Mouse (Mus musculus) hindbrain, embryonic 14.5 days (tissue): Measurements from ENCODE around the gene Plxnb1. TPM values are rescaled to one million over a fixed set of nuclear protein-coding genes. Genes with fewer than 3 reads are reported as not detected.

Experiments
- ATAC-seq: fragments of 200-750 bp; cut with Nextera tagmentation; 2 replicates; pipeline ENCODE4 v1.8.0; 2017; ENCODE audit warnings: moderate number of reproducible peaks, mild to moderate bottlenecking, moderate TSS enrichment, moderate library complexity; ENCODE audit not compliant: low FRiP score
- DNase-seq: peaks from one replicate; pipeline ENCODE4 v3.0.0-alpha.2; 2015; ENCODE audit warnings: low spot score
- H3K27ac ChIP-seq: fragments of 300-500 bp; sonication (generic); 2 replicates; pipeline ENCODE4 v1.5.1; 2014; ENCODE audit warnings: mild to moderate bottlenecking, moderate library complexity
- H3K27me3 ChIP-seq: fragments of 300-500 bp; sonication (generic); 2 replicates; pipeline ENCODE4 v1.6.1; 2014; ENCODE audit warnings: mild to moderate bottlenecking, low read length, mixed read lengths; ENCODE audit not compliant: control insufficient read depth, insufficient read depth
- H3K36me3 ChIP-seq: fragments of 300-500 bp; sonication (generic); replicated peaks from 2 replicates; pipeline ENCODE4 v1.6.1; 2014; ENCODE audit not compliant: control insufficient read depth, insufficient read depth
- H3K4me1 ChIP-seq: fragments of 300-500 bp; sonication (generic); replicated peaks from 2 replicates; pipeline ENCODE4 v1.6.1; 2014; ENCODE audit warnings: antibody characterized with exemption, low read length, mixed read lengths; ENCODE audit not compliant: control insufficient read depth, insufficient read depth
- H3K4me2 ChIP-seq: fragments of 300-500 bp; sonication (generic); replicated peaks from 2 replicates; pipeline ENCODE4 v1.6.1; 2014; ENCODE audit warnings: mild to moderate bottlenecking, moderate library complexity
- H3K4me3 ChIP-seq: fragments of 300-500 bp; sonication (generic); replicated peaks from 2 replicates; pipeline ENCODE4 v1.5.1; 2014; ENCODE audit warnings: mild to moderate bottlenecking, low read length
- H3K9ac ChIP-seq: fragments of 300-500 bp; sonication (generic); 2 replicates; pipeline ENCODE4 v1.6.1; 2014
- H3K9me3 ChIP-seq: fragments of 300-500 bp; sonication (generic); 2 replicates; pipeline ENCODE4 v1.6.1; 2016; ENCODE audit warnings: low read length; ENCODE audit not compliant: control insufficient read depth
- WGBS: fragments of 180-500 bp; shearing (Covaris S2); extraction: QIAGEN DNeasy Blood & Tissue Kit; methylation state at CpG from one replicate; pipeline ENCODE4 v1.1.7; 2014; 5-methylcytosine and 5-hydroxymethylcytosine counted together
- polyA plus RNA-seq: library from polyadenylated mRNA; unstranded; fragments of >200 nt; fragmentation: Nextera tagmentation; extraction: Ambion mirVana; gene quantifications from 2 replicates; pipeline ENCODE4 v1.2.1, GENCODE M21; 2014

Gene Plxnb1
- polyA plus RNA-seq, 1 experiment from 2014 or later, result 16.6 TPM

DNA sequence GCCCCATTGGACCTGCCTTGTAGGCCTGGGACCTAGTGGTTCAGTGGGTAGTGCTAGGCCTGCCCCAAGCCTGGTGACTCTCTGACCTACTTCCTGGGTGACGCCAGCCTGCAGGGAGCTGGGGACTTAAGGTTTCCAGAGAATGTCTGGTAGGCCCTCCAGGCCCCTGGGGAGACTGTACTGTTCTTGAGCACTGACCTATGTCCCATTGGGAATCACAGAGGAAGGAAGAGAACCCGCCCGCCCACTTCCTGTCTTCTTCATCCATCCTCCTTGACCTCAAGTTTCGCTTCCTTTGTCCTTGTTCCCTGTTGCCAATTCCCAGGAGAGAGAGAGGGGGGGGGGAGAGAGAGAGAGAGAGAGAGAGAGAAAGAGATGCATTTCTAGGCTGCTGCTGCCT is 22.9 kb downstream of the Plxnb1 start:
- H3K9ac ChIP-seq, result no peak overlapping the region
- H3K27me3 ChIP-seq, result no peaks in the 10 kb centered on the region
- H3K4me3 ChIP-seq, result no peak overlapping the region
- peaks cover 66% of the 10 kb centered on the region for H3K36me3 ChIP-seq
- WGBS, result 89% methylated on average over 4 of the region's 4 CpGs
- H3K4me1 ChIP-seq, result no peaks in the 10 kb centered on the region
- H3K27ac ChIP-seq, result no peak overlapping the region
- ATAC-seq (no peak), DNase-seq (no peak)
- H3K9me3 ChIP-seq, result no peaks in the 10 kb centered on the region
- H3K4me2 ChIP-seq, result no peak overlapping the region

GRCm38 (mm10) chr9:109119571-109119970 is 24.4 kb downstream of the Plxnb1 start:
- ATAC-seq (no peak), DNase-seq (no peak)
- H3K36me3 ChIP-seq, result peaks cover 52% of the 10 kb centered on the region
- H3K9ac ChIP-seq, result no peak overlapping the region
- H3K9me3 ChIP-seq, result no peaks in the 10 kb centered on the region
- no peaks in the 10 kb centered on the region for H3K4me1 ChIP-seq
- WGBS, result 95% methylated on average over 9 of the region's 9 CpGs
- no peak overlapping the region for H3K4me2 ChIP-seq
- no peak overlapping the region for H3K4me3 ChIP-seq
- no peaks in the 10 kb centered on the region for H3K27me3 ChIP-seq
- H3K27ac ChIP-seq, result no peak overlapping the region

GRCm38 (mm10) chr9:109120956-109121355 is 25.8 kb downstream of the Plxnb1 start:
- WGBS, result 90% methylated on average over 6 of the region's 6 CpGs
- ATAC-seq (no peak), DNase-seq (no peak)
- Histone ChIP-seq H3K36me3 (peaks cover 38% of the 10 kb centered on the region), H3K4me1 (no peaks in the 10 kb centered on the region), H3K27me3 (no peaks in the 10 kb centered on the region), H3K9ac (no peak overlapping the region), H3K4me3 (no peak overlapping the region), H3K27ac (no peak overlapping the region), H3K9me3 (no peaks in the 10 kb centered on the region), H3K4me2 (no peak overlapping the region)

DNA sequence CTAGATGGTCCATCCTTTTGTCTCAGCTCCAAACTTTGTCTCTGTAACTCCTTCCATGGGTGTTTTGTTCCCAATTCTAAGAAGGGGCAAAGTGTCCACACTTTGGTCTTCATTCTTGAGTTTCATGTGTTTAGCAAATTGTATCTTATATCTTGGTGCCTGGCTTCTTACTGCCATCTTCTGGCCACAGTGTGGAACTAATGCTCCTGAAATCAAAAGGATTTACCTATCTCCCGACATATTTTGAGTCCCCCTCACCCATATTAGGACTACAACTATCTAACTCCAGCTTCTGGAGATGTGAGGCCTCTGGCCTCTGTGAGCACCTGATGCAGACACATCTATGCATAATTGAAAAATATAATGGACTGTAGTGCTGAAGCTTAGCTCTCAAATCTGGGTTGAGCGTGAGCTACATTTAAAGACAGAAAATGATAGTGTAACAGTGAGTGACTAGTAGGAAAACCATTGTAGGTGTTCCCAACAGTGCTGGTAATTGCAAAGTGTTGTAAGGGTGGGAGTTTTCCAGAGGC is 27.4 kb downstream of the Plxnb1 start:
- Histone ChIP-seq H3K4me2 (no peak overlapping the region), H3K9me3 (no peaks in the 10 kb centered on the region), H3K36me3 (peaks cover 21% of the 10 kb centered on the region), H3K27ac (no peak overlapping the region), H3K9ac (no peak overlapping the region), H3K4me1 (no peaks in the 10 kb centered on the region), H3K27me3 (no peaks in the 10 kb centered on the region), H3K4me3 (no peak overlapping the region)
- DNase-seq, result peak; percentile 65
- no peak for ATAC-seq
- 48% methylated on average over 2 of the region's 2 CpGs for WGBS

DNA sequence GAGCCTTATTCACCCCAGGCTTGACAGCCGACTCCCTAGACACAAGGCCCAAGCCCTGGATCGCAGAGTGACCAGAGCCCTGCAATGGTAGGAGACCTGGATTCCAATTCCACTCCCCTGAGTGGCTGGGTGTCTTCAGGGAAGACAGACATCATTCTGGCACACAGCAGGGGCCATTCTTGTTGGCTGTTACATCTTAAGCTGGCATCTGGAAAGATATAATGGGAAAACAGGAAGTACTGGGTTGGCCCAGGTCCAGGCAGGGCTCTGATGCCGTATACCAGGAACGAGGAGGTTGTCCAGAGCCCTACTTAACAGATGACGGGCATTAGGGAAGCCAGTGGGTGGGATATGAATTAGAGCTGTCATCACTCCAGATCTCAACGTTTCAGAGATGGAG is 28.1 kb downstream of the Plxnb1 start:
- no peak overlapping the region for H3K9ac ChIP-seq
- H3K4me2 ChIP-seq, result no peak overlapping the region
- peaks cover 15% of the 10 kb centered on the region for H3K36me3 ChIP-seq
- H3K27ac ChIP-seq, result no peak overlapping the region
- ATAC-seq (peak; percentile 17; the same call in 1 of the 2 replicates), DNase-seq (no peak)
- WGBS, result 57% methylated on average over 6 of the region's 6 CpGs
- H3K4me3 ChIP-seq, result no peak overlapping the region
- no peaks in the 10 kb centered on the region for H3K9me3 ChIP-seq
- H3K4me1 ChIP-seq, result no peaks in the 10 kb centered on the region
- H3K27me3 ChIP-seq, result no peaks in the 10 kb centered on the region

GRCm38 (mm10) chr9:109124164-109124563 is 29.0 kb downstream of the Plxnb1 start:
- Histone ChIP-seq H3K9ac (no peak overlapping the region), H3K27ac (no peak overlapping the region)
- 89% methylated on average over 3 of the region's 3 CpGs for WGBS

DNA sequence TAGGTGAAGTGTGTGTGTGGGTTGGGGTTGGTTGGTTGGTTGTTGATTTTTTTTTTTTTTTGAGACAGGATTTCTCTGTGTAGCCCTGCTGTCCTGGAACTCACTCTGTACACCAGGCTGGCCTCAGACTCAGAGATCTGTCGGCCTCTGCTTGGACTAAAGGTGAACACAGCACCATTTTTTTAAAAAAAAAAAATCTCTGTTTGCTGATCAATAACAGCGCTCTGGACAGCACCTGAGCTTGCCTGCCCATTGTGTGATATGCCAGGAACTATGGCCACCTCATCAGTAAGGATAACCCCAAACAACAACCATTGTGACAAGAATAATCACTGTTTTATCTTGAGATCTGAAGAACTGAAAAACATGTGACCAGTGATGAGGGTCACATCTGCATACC is 29.9 kb downstream of the Plxnb1 start:
- H3K9ac ChIP-seq, result no peak overlapping the region
- no peak for DNase-seq
- no peak overlapping the region for H3K4me2 ChIP-seq
- WGBS, result 84% methylated on average over 2 of the region's 2 CpGs
- ATAC-seq, result no peak
- H3K27me3 ChIP-seq, result no peaks in the 10 kb centered on the region
- no peaks in the 10 kb centered on the region for H3K4me1 ChIP-seq
- H3K36me3 ChIP-seq, result no peaks in the 10 kb centered on the region
- no peak overlapping the region for H3K27ac ChIP-seq
- H3K9me3 ChIP-seq, result no peaks in the 10 kb centered on the region
- no peak overlapping the region for H3K4me3 ChIP-seq

More at GRCm38 (mm10) chr9:109124164-109124563, 29.0 kb downstream of the Plxnb1 start:
- no peaks in the 10 kb centered on the region for H3K27me3 ChIP-seq
- H3K4me1 ChIP-seq, result no peaks in the 10 kb centered on the region
- H3K9me3 ChIP-seq, result no peaks in the 10 kb centered on the region
- no peak for DNase-seq
- ATAC-seq, result 0 out of 2 replicates have a peak, but pooled peaks have one; percentile 3
- peaks cover 6% of the 10 kb centered on the region for H3K36me3 ChIP-seq
- no peak overlapping the region for H3K4me3 ChIP-seq
- no peak overlapping the region for H3K4me2 ChIP-seq

GRCm38 (mm10) chr9:109125481-109125880 is 30.3 kb downstream of the Plxnb1 start:
- H3K4me3 ChIP-seq, result no peak overlapping the region
- no peak overlapping the region for H3K9ac ChIP-seq
- ATAC-seq, result no peak
- H3K27me3 ChIP-seq, result no peaks in the 10 kb centered on the region
- no peaks in the 10 kb centered on the region for H3K9me3 ChIP-seq
- no peak overlapping the region for H3K27ac ChIP-seq
- WGBS, result 69% methylated on average over 3 of the region's 3 CpGs
- H3K36me3 ChIP-seq, result no peaks in the 10 kb centered on the region
- no peaks in the 10 kb centered on the region for H3K4me1 ChIP-seq
- H3K4me2 ChIP-seq, result no peak overlapping the region
- DNase-seq, result no peak

GRCm38 (mm10) chr9:109127076-109127475 is 31.9 kb downstream of the Plxnb1 start:
- no peak overlapping the region for H3K4me2 ChIP-seq
- H3K4me3 ChIP-seq, result no peak overlapping the region
- ATAC-seq (no peak), DNase-seq (no peak)
- H3K9me3 ChIP-seq, result no peaks in the 10 kb centered on the region
- H3K9ac ChIP-seq, result no peak overlapping the region
- H3K27me3 ChIP-seq, result no peaks in the 10 kb centered on the region
- no peak overlapping the region for H3K27ac ChIP-seq
- no peaks in the 10 kb centered on the region for H3K4me1 ChIP-seq
- 81% methylated on average over 4 of the region's 4 CpGs for WGBS
- H3K36me3 ChIP-seq, result no peaks in the 10 kb centered on the region

DNA sequence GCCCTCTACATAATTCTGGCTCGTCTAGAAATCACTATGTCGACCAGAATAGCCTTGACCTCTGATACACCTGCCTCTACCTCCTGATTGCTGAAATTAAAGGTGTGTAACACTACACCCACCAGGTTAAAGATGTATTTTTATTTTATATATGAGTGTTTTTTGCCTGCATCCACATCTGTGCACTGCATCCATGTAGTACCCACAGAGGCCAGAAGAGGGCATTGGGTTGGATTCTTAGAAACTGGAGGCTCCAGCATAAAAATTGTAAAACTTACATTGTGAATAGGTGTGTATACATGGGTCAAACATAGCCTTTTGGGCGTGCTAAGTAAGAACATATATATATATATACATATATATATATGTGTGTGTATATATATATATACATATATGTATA is 33.0 kb downstream of the Plxnb1 start:
- no peak overlapping the region for H3K27ac ChIP-seq
- no peaks in the 10 kb centered on the region for H3K4me1 ChIP-seq
- no peaks in the 10 kb centered on the region for H3K27me3 ChIP-seq
- ATAC-seq, result no peak
- H3K9ac ChIP-seq, result no peak overlapping the region
- peak; percentile 48 for DNase-seq
- H3K4me3 ChIP-seq, result no peak overlapping the region
- H3K9me3 ChIP-seq, result no peaks in the 10 kb centered on the region
- WGBS, result 63% methylated on average over 3 of the region's 3 CpGs
- no peak overlapping the region for H3K4me2 ChIP-seq
- no peaks in the 10 kb centered on the region for H3K36me3 ChIP-seq
